Mouse (Mus musculus): Measurements from ENCODE around the gene Cd163. TPM values are rescaled to one million over a fixed set of nuclear protein-coding genes. Genes with fewer than 3 reads are reported as not detected.
"Not testable (repeated sequence)": the region's sequence is repeated elsewhere in the genome, so short reads cannot be mapped to it uniquely, and the experiment has no call there.

The Cd163 gene
- polyA plus RNA-seq (2017; shearing (Covaris generic)) = under 1 TPM in 1 of 2 experiments, not detected in 1; 0.16 TPM

DNA sequence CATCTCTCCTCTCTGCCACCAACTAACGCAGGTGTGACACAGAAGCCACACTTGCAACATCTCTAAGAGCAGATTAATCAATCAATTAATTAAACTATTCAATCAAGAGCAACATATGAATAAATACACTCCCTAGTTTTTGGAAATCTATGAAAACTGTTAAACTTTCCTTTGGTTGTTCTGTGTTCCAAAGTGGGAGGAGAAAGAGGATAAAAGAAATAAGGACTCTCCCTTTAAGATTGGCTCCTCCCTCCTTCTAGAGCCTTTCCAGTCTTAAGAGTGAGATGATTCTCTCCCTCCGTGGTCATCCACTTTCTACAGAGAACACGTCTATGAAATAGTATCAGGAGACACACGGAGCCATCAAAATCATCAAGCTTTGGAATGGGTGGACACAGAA is at the start of gene Cd163:
Gene Cd163, plus strand, starts transcription at position 301 of the 400 bp plus-strand sequence.
- ATAC-seq = no peak

DNA sequence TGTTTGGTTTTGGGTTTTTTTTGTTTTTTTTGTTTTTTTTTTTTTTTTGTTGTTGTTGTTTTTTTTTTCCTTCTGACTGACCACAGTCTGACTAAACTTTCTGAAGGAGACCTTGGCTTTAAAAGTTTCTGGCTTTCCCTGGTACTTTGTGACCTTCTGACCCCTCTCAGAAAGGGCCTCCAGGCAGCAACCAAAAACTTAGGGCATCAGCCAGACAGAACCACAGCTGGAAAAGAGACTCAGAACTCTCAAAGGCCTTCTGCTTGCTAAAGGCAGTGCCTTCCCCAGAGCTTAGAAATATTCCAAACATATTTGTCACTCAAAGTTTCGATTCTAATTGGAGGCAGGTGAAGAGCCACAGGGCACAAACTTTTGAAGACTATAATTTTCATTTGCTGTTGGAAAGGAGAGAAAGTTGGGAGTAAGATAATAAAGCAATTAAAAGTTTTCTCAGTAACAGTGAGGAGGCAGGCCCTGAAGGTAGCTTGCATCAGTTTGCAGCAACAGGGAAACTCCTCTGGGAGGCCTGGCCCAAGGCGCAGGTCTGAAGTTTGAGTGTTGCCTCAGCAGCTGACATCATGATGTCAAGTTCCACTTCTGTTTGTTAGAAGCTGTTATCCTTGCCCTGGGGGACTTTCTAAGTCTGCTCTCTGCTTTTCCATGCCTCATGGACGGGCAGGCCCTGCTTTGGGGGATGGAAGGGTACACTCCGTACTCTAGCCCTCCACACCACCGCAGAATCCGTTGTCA is 48.6 kb upstream of the Cd163 start:
- no peak for ATAC-seq

DNA sequence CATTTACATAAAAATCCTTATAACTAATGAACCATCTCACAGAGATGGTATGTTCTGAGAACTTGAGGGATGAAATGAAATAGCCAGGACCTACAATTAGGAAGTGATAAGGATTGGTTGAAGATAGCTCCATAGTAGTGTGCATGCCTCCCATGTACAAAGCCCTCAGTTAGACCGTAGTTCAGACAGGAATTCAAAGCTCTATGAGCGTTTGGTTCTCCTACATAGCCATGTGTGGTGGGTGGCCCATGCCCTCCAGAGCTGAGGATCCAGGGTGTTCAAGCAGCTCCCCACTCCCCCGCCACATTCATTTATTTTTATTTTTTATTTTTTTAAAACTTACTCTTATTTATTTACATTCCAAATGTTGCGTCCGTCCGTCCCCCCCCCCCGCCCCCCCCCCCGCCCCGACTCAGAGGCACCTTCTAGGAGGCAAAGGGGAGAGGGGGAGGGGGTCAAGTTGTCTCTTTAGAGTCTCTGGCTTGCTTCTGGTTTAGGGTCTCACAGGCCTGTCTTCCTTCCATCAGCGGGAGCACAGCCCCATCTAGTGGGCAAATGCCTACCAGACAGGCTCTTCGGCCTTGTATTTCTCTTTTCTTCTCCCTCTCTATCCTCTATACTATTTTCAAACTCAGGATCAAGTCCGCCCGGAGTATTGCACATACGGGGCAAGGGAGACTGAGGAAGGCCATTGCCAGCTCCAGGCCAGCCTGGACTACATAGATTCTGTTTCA is 44.1 kb upstream of the Cd163 start:
- no peak for ATAC-seq

DNA sequence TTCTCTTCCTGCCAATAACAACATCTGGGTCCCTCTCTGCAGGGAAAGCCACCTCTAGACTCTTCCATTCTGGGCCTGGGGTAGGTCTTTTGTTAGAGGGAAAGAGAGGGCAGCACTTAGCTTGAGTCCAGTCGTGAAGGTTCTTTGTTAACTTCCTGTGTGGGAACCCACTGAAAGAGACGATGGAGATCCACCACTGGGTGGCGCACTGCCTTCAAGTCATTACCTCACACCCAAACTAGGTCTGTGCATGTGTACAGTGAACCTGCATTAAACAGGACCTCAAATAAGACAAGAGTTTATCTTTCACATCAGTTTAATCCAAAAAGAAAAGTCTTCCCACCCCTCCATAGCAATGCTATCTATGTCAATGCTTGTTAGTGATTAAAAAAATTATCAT is 41.8 kb upstream of the Cd163 start:
- ATAC-seq = peak; percentile 75

DNA sequence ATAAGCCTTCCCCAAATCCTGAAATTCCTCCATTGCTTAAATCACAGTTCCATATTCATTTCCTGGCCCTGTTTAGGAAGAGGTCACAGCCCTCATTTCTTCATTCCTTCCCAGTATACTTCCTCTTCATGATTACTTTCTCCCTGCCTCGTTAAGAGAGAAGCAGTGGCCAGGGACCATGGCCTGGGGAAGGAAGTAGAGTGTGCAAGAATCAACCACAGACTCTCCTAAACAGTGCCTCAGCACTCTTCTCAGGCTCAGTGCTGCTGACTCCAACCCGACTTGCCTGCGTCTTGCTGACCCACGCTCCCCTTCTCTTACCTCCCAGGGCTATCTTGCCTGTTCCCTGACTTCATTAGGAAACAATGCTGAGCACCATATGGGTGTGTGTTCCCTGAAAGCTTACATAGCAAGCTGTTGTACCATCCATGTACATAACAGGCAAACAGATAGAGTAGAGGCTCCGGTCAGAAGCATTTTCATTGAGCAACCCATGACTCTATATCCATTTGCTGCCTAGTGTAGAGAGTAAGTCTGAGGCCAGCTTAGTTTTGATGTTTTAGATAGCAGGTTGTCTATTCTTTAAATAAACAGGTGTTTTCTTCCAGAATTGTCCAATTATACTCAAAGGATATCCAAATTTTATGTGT is 31.1 kb upstream of the Cd163 start:
- no peak for ATAC-seq

DNA sequence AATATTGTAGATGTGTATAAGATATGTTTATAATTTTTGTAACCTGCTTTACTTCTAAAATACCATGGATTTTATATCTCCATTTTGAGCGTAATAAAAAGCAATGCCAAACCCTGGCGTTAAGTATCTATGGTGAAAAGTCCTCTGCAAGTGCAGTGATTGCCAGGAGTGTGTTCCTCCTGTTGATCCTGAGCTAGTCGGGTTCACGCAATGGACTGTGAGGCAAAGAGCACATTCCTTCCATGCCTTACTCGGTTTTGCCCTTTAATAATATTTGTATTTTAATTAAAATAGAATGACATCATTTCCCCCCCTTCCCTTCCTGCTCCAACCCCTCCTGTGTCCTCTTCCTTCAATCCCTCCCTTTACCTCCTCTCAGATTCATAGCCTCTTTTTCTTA is 26.8 kb upstream of the Cd163 start:
- no peak for ATAC-seq

DNA sequence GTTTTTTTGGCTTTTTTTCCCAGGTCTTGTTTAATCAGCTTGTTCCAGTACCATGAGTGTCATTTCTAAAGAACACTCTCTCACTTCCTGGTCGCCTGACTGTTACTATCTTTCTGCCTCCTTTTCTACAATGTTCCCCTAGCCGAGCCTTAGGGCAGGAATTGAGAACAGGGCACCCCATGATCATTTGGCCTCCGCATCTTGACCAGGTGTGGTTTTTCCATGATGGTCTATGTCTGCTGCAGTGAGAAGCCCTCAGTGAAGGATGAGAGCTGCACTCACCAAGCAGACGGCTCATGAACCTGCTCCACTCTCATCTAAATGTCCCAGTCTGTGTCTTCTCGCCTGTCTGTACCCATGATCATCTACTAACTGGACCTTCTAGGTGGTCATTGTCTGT is 26.2 kb upstream of the Cd163 start:
- no peak for ATAC-seq

DNA sequence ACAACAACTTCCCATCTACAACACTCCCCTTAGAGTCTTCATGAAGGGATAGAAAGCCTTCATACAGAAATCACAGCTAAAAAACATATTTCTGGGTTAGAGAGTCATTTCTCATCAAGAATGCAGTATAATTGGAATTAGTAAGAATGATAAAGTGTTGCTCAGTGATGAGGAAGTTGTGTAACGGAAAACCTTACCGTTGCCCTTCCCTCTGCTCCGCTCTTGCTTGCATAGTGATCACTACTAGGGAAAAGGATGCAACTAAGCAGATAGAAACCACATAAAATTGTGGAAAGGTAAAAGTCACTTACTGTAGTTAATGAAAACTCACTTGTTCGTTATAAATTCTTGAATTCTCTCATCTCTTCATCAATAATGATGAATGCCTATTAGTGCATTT is 21.7 kb upstream of the Cd163 start:
- no peak for ATAC-seq

DNA sequence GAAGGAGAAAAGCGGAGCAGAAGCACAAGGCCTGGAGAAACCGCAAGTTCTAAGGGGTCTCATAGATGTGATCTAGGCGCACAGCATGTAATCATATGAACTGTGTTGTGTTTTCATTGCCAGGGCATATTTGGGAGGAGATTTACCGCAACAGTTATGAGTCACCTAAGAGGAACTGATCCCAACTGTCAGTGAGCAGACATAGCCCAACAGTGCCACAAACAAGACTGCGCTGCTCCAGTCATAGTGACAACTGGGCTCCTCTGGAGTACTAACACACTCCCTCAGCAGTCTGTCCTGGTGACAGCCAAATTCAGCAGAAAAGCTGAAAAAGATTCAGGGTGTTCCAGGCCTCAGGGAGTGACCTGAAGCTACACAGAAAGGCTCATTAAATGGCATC is 7.1 kb upstream of the Cd163 start:
- ATAC-seq = not testable (repeated sequence)

DNA sequence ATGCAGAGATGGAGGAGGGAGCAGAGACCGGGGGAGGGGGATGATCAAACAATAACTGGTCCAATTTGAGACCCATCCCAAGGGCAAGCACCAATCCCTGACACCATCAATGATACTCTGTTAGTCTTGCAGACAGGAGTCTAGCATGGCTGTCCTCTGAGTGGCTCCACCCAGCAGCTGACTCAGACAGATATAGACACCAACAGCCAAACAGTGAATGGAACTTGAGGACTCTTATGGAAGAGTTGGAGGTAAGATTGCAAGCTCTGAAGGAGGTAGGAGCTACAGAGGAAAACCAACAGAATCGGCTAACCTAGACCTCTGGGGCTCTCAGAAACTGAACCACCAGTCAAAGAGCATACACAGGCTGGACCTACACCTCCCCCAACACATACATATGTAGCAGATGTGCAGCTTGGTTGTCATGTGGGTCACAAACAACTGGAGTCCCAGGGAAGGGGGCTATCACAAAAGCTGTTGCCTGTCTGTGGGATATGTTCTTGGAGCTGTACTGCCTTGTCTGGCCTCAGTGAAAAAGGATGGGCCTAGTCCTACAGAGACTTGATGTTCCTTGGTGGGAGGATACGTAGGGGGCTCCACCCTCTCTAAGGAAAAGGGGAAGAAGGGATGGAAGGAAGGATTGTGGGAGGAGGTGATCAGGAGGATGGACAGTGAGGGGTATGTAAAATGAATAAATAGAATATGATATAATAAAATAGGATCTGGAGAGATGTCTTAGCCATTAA is 2.8 kb upstream of the Cd163 start:
- no peak for ATAC-seq

DNA sequence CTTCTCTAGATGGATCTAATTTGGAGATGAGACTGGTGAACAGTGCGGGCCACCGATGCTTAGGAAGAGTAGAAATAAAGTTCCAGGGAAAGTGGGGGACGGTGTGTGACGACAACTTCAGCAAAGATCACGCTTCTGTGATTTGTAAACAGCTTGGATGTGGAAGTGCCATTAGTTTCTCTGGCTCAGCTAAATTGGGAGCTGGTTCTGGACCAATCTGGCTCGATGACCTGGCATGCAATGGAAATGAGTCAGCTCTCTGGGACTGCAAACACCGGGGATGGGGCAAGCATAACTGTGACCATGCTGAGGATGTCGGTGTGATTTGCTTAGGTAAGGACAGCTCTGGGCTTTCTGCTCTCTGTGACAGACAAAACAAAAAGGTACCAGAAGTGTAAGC is 4.5 kb downstream of the Cd163 start:
- ATAC-seq = no peak

DNA sequence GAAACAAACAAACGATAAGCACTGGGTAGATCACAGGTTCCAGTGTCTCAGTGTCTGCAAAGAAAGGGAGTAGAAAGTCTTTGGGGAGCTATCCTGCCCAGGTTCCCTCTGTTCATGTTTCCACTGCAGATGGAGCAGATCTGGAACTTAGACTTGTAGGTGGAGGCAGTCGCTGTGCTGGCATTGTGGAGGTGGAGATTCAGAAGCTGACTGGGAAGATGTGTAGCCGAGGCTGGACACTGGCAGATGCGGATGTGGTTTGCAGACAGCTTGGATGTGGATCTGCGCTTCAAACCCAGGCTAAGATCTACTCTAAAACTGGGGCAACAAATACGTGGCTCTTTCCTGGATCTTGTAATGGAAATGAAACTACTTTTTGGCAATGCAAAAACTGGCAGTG is 7.8 kb downstream of the Cd163 start:
- no peak for ATAC-seq

DNA sequence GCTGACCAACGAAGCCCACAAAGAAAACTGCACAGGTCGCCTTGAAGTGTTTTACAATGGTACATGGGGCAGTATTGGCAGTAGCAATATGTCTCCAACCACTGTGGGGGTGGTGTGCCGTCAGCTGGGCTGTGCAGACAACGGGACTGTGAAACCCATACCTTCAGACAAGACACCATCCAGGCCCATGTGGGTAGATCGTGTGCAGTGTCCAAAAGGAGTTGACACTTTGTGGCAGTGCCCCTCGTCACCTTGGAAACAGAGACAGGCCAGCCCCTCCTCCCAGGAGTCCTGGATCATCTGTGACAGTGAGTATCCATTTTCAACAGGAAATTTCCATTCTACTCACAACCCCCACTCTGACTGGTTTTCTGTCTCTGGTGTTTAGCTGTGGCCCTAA is 15.9 kb downstream of the Cd163 start:
- ATAC-seq = no peak

DNA sequence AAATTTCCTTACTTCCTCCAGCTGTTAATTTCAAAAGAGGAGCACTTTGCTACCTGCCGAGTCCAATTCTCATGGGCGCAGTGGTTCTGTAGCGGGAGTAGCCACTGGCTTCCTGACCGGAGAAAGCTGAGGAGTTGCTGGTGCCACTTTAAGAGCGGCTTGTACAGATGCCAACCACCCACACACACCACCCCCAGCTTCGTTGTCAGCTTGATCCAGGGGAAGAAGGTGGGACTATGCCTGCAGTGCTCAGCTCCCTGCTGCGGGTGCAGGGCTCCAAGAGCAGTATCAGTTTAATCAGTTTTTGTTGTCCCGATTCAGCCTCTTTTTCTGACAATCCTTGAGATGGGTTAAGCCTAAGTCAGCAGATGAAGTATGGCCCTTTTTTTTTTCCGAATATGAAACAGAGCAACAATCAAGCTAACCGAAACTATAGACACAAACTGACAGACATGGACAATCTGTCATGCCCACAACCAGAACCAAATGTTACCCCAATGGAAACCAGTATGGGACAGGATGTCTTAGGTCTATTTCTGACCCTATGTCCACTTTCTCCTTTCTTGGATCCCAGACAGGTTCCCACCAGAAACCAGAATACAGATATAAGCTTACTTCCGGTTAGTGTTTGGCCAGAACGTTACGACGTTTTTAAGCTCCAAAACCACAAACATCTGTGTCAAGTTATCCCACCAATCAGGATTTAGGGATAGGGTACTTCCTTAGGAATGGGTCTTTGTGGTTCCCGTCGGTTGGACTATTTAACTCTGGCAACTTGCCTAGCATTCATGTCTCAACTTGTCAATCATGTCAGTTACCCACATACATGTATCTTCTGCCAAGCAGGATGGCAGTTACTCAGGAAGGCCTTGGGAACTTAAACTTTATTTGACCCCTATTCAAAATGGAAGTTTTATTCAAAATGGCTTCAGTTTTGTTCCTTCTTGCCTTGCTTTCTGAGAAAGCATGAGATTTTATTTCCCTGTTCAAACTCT is 17.3 kb downstream of the Cd163 start:
- peak; percentile 20 for ATAC-seq

DNA sequence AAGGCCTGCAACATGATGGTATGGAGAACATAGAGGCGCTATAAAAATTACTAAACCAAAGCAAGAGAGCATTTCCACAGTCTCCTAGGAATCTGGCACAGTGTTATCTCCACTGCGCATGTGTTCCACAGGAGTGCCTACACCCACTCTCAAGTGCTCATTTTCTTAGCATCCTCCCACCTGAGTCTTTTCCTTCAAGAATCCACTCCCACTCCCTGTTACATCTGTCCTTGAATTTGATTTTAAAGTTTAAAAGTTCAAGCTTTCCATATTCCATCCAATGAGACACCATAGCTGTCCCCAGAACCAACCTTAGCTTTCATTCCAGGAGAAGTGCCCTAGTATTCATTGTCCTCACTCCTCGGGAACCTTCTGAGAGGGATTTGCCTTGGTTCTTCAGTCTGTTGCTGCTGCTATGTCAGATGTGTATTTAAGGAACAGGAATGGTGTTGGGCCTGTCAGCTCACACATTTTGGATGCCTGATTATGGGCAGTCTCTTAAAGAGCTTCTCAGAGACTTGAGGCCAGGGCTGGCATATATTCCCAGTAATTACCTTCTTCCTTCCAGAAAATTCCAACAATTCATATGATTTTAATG is 24.0 kb downstream of the Cd163 start:
- ATAC-seq = no peak

DNA sequence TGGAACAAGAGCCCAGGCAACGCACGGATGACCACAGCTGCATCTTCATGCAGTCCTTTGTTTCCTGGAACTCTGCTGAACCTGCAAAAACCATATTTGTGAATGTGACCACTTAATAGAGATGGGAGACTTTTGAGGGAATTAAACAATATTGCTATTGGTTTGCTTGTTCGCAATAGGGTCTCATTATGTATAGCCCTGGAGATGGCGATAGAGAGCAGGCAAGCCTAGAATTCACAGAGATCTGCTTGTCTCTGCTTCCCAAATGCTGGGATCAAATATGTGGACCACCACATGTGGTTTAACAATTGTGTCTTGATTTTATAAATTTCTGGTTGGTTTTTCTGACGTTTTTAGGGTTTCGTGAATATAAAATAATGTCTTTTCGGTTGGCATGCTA is 25.2 kb downstream of the Cd163 start:
- ATAC-seq = no peak

DNA sequence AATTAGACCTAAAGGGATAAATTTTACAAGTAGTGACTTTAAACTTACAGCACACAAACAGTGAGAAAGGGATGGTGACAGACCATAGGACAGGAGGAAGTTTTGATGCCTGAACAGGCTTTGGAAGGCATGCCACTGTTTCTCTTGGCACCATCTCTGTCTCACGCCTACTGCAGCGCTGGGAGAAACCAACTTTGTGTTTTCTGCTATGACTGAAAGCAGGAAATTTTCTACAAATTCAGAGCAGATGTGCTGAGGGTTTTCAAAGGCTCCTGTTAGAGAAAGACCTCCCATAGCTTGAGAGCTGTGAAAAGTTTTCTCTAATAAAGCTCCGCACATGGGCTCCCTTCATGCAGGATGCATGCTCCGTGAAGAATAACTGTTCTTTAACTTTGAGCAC is 40.6 kb downstream of the Cd163 start:
- ATAC-seq = no peak

DNA sequence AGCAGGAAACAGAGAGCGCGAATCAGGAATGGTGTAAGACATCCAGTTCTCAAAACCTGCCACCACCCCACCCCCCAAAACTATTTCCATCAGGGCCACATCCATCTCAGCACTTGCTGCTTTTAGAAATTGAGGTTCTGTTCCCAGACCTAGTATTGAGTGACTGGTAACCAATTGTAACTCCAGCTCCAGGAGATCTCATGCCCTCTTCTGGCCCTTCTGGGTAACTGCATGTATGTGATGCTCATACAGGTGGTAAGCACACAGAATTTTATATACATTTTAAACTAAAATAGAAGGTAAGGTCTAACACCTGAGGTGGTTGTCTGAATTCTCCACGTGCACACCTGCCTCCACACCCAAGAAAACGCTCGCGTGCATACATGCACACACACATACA is 42.2 kb downstream of the Cd163 start:
- ATAC-seq = no peak

DNA sequence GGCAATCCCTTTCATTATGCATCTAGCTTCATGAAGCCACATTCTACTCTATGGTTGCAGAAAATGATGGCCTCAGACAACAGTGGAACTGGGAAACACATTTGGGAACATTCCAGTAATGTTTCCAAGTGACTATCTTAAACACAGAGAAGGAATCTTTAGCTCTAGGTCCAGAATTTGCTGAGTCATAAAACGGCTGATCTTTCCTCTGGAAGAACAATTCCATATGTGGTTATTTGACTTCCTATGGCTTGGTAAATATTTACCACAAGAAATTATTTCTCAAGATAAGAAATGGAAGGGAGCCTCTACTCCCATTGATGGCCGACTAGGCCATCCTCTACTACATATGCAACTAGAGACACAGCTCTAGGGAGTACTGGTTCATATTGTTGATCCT is 48.8 kb downstream of the Cd163 start:
- ATAC-seq = no peak

DNA sequence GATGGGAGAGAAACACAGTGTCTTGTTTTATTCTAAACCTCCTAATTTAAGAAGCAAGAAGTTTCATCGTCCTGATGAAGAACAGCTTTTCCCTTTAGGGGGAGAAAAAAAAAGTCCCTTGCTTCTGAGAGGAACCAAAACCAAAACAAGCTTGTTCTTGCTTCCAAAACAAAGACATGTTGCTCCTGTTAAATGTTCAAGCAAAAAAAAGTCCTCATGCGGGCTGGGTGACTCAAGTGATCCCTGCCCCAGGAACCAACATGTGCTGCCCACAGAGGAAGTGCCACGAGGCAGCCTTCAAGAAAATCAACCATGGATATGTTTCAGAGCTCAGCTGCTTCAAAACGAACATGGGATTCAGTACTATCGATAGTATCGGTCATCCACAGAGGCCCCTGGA is 54.5 kb downstream of the Cd163 start:
- ATAC-seq = no peak

DNA sequence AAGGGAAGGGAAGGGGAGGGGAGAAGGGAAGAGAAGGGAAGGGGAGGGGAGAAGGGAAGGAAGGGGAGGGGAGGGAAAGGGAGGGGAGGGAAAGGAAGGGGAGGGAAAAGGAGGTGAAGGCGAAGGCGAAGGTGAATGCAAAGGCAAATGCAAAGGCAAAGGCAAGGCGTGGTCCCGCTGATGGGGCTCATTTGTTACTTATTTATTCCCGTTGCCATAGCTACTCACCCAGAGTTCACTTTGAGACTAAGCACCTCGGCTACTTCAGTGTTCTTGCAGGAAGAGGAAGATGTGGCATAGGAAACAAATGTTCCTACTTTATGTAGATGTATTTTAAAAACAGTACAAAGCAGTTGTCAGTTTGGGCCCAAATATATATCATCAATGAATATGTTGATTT is 56.1 kb downstream of the Cd163 start:
- no peak for ATAC-seq
